Mouse (Mus musculus): ENCODE data around the gene Cdh13. TPM values are rescaled to one million over a fixed set of nuclear protein-coding genes. Genes with fewer than 3 reads are reported as not detected.

Gene Cdh13
- polyA plus RNA-seq, 1 experiment = not detected

GRCm38 (mm10) chr8:119159794-119160193 lies 876.3 kb downstream of the Cdh13 start:
- TF ChIP-seq FLI1 (IDR thresholded peaks at IDR 0.05; ENCODE audit: low read length) (no peak), GATA1 (IDR thresholded peaks at IDR 0.05; ENCODE audit: borderline replicate concordance, low read length) (no peak)
- no peaks in the 10 kb centered on the region for H3K36me3 ChIP-seq (replicated peaks; ENCODE audit: low read length)
- H3K9me3 ChIP-seq = peaks cover 58% of the 10 kb centered on the region
- no peaks in the 10 kb centered on the region for H3K4me1 ChIP-seq
- H3K27me3 ChIP-seq (replicated peaks) = no peaks in the 10 kb centered on the region
- H3K4me3 ChIP-seq (replicated peaks) = no peak overlapping the region

- Histone ChIP-seq H3K4me1 (no peaks in the 10 kb centered on the region), H3K36me3 (replicated peaks; ENCODE audit: low read length) (no peaks in the 10 kb centered on the region), H3K9me3 (peaks cover 59% of the 10 kb centered on the region), H3K4me3 (replicated peaks) (no peak overlapping the region), H3K27me3 (replicated peaks) (no peaks in the 10 kb centered on the region)
- TF ChIP-seq FLI1 (IDR thresholded peaks at IDR 0.05; ENCODE audit: low read length) (no peak), GATA1 (IDR thresholded peaks at IDR 0.05; ENCODE audit: borderline replicate concordance, low read length) (no peak)
These were observed 880.5 kb downstream of the Cdh13 start for GRCm38 (mm10) chr8:119164076-119164475.

GRCm38 (mm10) chr8:119177226-119177935 lies 893.8 kb downstream of the Cdh13 start:
- TF ChIP-seq FLI1 (IDR thresholded peaks at IDR 0.05; ENCODE audit: low read length) (no peak), GATA1 (IDR thresholded peaks at IDR 0.05; ENCODE audit: borderline replicate concordance, low read length) (no peak)
- H3K4me3 ChIP-seq (replicated peaks) = no peak overlapping the region
- no peaks in the 10 kb centered on the region for H3K36me3 ChIP-seq (replicated peaks; ENCODE audit: low read length)
- H3K27me3 ChIP-seq (replicated peaks) = no peaks in the 10 kb centered on the region
- no peaks in the 10 kb centered on the region for H3K4me1 ChIP-seq
- H3K9me3 ChIP-seq = peaks cover 28% of the 10 kb centered on the region

- TF ChIP-seq FLI1 (IDR thresholded peaks at IDR 0.05; ENCODE audit: low read length) (no peak), GATA1 (IDR thresholded peaks at IDR 0.05; ENCODE audit: borderline replicate concordance, low read length) (no peak)
- Histone ChIP-seq H3K9me3 (peaks cover 42% of the 10 kb centered on the region), H3K4me3 (replicated peaks) (no peak overlapping the region)
These were observed 897.1 kb downstream of the Cdh13 start for GRCm38 (mm10) chr8:119180626-119181025.

GRCm38 (mm10) chr8:119195695-119196094 lies 912.2 kb downstream of the Cdh13 start:
- Histone ChIP-seq H3K9me3 (peaks cover 38% of the 10 kb centered on the region), H3K4me3 (replicated peaks) (no peak overlapping the region), H3K4me1 (no peaks in the 10 kb centered on the region), H3K36me3 (replicated peaks; ENCODE audit: low read length) (no peaks in the 10 kb centered on the region), H3K27me3 (replicated peaks) (no peaks in the 10 kb centered on the region)
- TF ChIP-seq GATA1 (IDR thresholded peaks at IDR 0.05; ENCODE audit: borderline replicate concordance, low read length) = no peak
- no peak for TF ChIP-seq FLI1 (IDR thresholded peaks at IDR 0.05; ENCODE audit: low read length)

More at GRCm38 (mm10) chr8:119180626-119181025, 897.1 kb downstream of the Cdh13 start:
- no peaks in the 10 kb centered on the region for H3K27me3 ChIP-seq (replicated peaks)
- no peaks in the 10 kb centered on the region for H3K4me1 ChIP-seq
- no peaks in the 10 kb centered on the region for H3K36me3 ChIP-seq (replicated peaks; ENCODE audit: low read length)

GRCm38 (mm10) chr8:119196486-119197150 lies 913.1 kb downstream of the Cdh13 start:
- peaks cover 31% of the 10 kb centered on the region for H3K9me3 ChIP-seq
- no peaks in the 10 kb centered on the region for H3K27me3 ChIP-seq (replicated peaks)
- TF ChIP-seq FLI1 (IDR thresholded peaks at IDR 0.05; ENCODE audit: low read length) (no peak), GATA1 (IDR thresholded peaks at IDR 0.05; ENCODE audit: borderline replicate concordance, low read length) (no peak)
- H3K4me1 ChIP-seq = no peaks in the 10 kb centered on the region
- H3K36me3 ChIP-seq (replicated peaks; ENCODE audit: low read length) = no peaks in the 10 kb centered on the region
- peak overlapping the region; percentile 24 for H3K4me3 ChIP-seq (replicated peaks)

GRCm38 (mm10) chr8:119208567-119208966 lies 925.0 kb downstream of the Cdh13 start:
- Histone ChIP-seq H3K4me1 (no peaks in the 10 kb centered on the region), H3K36me3 (replicated peaks; ENCODE audit: low read length) (no peaks in the 10 kb centered on the region), H3K27me3 (replicated peaks) (no peaks in the 10 kb centered on the region), H3K4me3 (replicated peaks) (no peak overlapping the region), H3K9me3 (peaks cover 21% of the 10 kb centered on the region)
- TF ChIP-seq FLI1 (IDR thresholded peaks at IDR 0.05; ENCODE audit: low read length) = no peak
- no peak for TF ChIP-seq GATA1 (IDR thresholded peaks at IDR 0.05; ENCODE audit: borderline replicate concordance, low read length)

GRCm38 (mm10) chr8:119224547-119224946 lies 941.0 kb downstream of the Cdh13 start:
- H3K4me3 ChIP-seq (replicated peaks) = no peak overlapping the region
- peaks cover 7% of the 10 kb centered on the region for H3K9me3 ChIP-seq
- H3K4me1 ChIP-seq = no peaks in the 10 kb centered on the region
- no peaks in the 10 kb centered on the region for H3K27me3 ChIP-seq (replicated peaks)
- no peaks in the 10 kb centered on the region for H3K36me3 ChIP-seq (replicated peaks; ENCODE audit: low read length)
- TF ChIP-seq GATA1 (IDR thresholded peaks at IDR 0.05; ENCODE audit: borderline replicate concordance, low read length) = no peak
- no peak for TF ChIP-seq FLI1 (IDR thresholded peaks at IDR 0.05; ENCODE audit: low read length)

GRCm38 (mm10) chr8:119245181-119245580 lies 961.6 kb downstream of the Cdh13 start:
- Histone ChIP-seq H3K4me1 (no peaks in the 10 kb centered on the region), H3K36me3 (replicated peaks; ENCODE audit: low read length) (no peaks in the 10 kb centered on the region), H3K9me3 (peaks cover 16% of the 10 kb centered on the region), H3K4me3 (replicated peaks) (no peak overlapping the region), H3K27me3 (replicated peaks) (no peaks in the 10 kb centered on the region)
- TF ChIP-seq FLI1 (IDR thresholded peaks at IDR 0.05; ENCODE audit: low read length) (no peak), GATA1 (IDR thresholded peaks at IDR 0.05; ENCODE audit: borderline replicate concordance, low read length) (no peak)

GRCm38 (mm10) chr8:119245641-119246040 lies 962.1 kb downstream of the Cdh13 start:
- Histone ChIP-seq H3K9me3 (peaks cover 18% of the 10 kb centered on the region), H3K4me3 (replicated peaks) (no peak overlapping the region), H3K4me1 (no peaks in the 10 kb centered on the region), H3K36me3 (replicated peaks; ENCODE audit: low read length) (no peaks in the 10 kb centered on the region), H3K27me3 (replicated peaks) (no peaks in the 10 kb centered on the region)
- TF ChIP-seq GATA1 (IDR thresholded peaks at IDR 0.05; ENCODE audit: borderline replicate concordance, low read length) = no peak
- no peak for TF ChIP-seq FLI1 (IDR thresholded peaks at IDR 0.05; ENCODE audit: low read length)

All from megakaryocyte, embryonic 14.5 days (primary cell).